Mouse (Mus musculus) heart, postnatal 0 days (tissue): Measurements from ENCODE around the gene Olfr1338.

ENCODE experiments used
- CTCF ChIP-seq: IDR thresholded peaks from 2 replicates; pipeline ENCODE4 v1.5.1; 2016; ENCODE audit warnings: antibody characterized with exemption, control low read depth, low read depth
- EP300 ChIP-seq: IDR thresholded peaks from 2 replicates; pipeline ENCODE4 v1.6.1; 2016; ENCODE audit warnings: antibody characterized with exemption, low read depth

DNA sequence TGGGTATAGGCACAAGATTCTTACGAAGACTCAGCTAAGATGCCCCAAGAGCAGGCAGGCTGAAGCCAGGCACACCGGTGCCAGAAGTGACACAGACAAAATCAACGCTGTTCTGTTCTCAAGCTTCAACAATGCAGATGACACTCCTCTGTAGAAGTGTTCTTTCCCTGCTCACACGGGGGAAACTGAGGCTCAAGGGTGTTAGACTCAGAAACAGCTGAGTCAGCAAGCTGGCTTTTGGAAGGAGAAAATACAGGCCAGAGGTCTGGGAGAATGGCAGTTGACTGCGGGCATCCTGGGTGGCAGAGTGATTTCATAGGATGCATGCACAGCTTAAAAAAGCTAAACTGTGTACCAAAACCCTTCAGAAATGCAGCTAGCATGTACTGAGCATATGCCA is 50.5 kb downstream of the Olfr1338 start:
- no peak for TF ChIP-seq CTCF
- TF ChIP-seq EP300, result no peak
